Mouse (Mus musculus) urinary bladder, postnatal 10 days (tissue): ENCODE measurements around the gene Gm4952.

Experiments used
- DNase-seq: peaks from one replicate; pipeline ENCODE4 v3.0.0; 2022; ENCODE audit warnings: low spot score

Gene Gm4952

GRCm38 (mm10) chr19:12599674-12600073 lies at the start of gene Gm4952:
Gene Gm4952, plus strand, starts transcription at chr19:12599974.
- DNase-seq = no peak

- no peak for DNase-seq
Observed at GRCm38 (mm10) chr19:12550005-12550942, 49.5 kb upstream of the Gm4952 start.

GRCm38 (mm10) chr19:12556293-12556692 lies 43.5 kb upstream of the Gm4952 start:
- no peak for DNase-seq

- no peak for DNase-seq
Observed at GRCm38 (mm10) chr19:12558219-12558618, 41.6 kb upstream of the Gm4952 start.

- no peak for DNase-seq
Observed at GRCm38 (mm10) chr19:12564197-12564596, 35.6 kb upstream of the Gm4952 start.

- DNase-seq = no peak
Observed at GRCm38 (mm10) chr19:12567011-12567410, 32.8 kb upstream of the Gm4952 start.

GRCm38 (mm10) chr19:12570866-12571265 lies 28.9 kb upstream of the Gm4952 start:
- no peak for DNase-seq

- no peak for DNase-seq
Observed at GRCm38 (mm10) chr19:12571687-12572086, 28.1 kb upstream of the Gm4952 start.

- DNase-seq = no peak
Observed at GRCm38 (mm10) chr19:12572614-12573265, 27.0 kb upstream of the Gm4952 start.

- peak; percentile 43 for DNase-seq
Observed at GRCm38 (mm10) chr19:12573266-12574011, 26.3 kb upstream of the Gm4952 start.

GRCm38 (mm10) chr19:12574012-12574407 lies 25.8 kb upstream of the Gm4952 start:
- no peak for DNase-seq

- DNase-seq = no peak
Observed at GRCm38 (mm10) chr19:12575107-12575506, 24.7 kb upstream of the Gm4952 start.

- DNase-seq = no peak
Observed at GRCm38 (mm10) chr19:12575514-12575913, 24.3 kb upstream of the Gm4952 start.

- no peak for DNase-seq
Observed at GRCm38 (mm10) chr19:12576639-12577038, 23.1 kb upstream of the Gm4952 start.

GRCm38 (mm10) chr19:12585310-12585709 lies 14.5 kb upstream of the Gm4952 start:
- DNase-seq = no peak

GRCm38 (mm10) chr19:12591908-12592307 lies 7.9 kb upstream of the Gm4952 start:
- no peak for DNase-seq

- no peak for DNase-seq
Observed at GRCm38 (mm10) chr19:12595135-12595529, 4.6 kb upstream of the Gm4952 start.

GRCm38 (mm10) chr19:12595530-12596289 lies 4.1 kb upstream of the Gm4952 start:
- DNase-seq = peak; percentile 14

GRCm38 (mm10) chr19:12596290-12597072 lies 3.3 kb upstream of the Gm4952 start:
- DNase-seq = no peak

- DNase-seq = no peak
Observed at GRCm38 (mm10) chr19:12597073-12597405, 2.7 kb upstream of the Gm4952 start.

GRCm38 (mm10) chr19:12598674-12599073 lies 1.1 kb upstream of the Gm4952 start:
- no peak for DNase-seq
